Mouse (Mus musculus) intestine, embryonic 16.5 days (tissue): ENCODE data around the gene Kctd11. TPM values are rescaled to one million over a fixed set of nuclear protein-coding genes. Genes with fewer than 3 reads are reported as not detected.

Experiments
- ATAC-seq: fragments of 200-750 bp; cut with Nextera tagmentation; 2 replicates; pipeline ENCODE4 v1.8.0; 2017; ENCODE audit warnings: moderate TSS enrichment, moderate library complexity
- H3K27ac ChIP-seq: fragments of 300-500 bp; sonication (generic); 2 replicates; pipeline ENCODE4 v1.5.1; 2014; ENCODE audit warnings: mild to moderate bottlenecking, low read length
- H3K27me3 ChIP-seq: fragments of 300-500 bp; sonication (generic); replicated peaks from 2 replicates; pipeline ENCODE4 v1.6.1; 2014; ENCODE audit warnings: low read length, control low read depth, mixed read lengths; ENCODE audit not compliant: control insufficient read depth, insufficient read depth
- H3K36me3 ChIP-seq: fragments of 300-500 bp; sonication (generic); 2 replicates; pipeline ENCODE4 v1.6.1; 2014; ENCODE audit warnings: low read length, control low read depth; ENCODE audit not compliant: control insufficient read depth, insufficient read depth
- H3K4me1 ChIP-seq: fragments of 300-500 bp; sonication (generic); 2 replicates; pipeline ENCODE4 v1.6.1; 2014; ENCODE audit warnings: low read length, control low read depth, mixed read lengths; ENCODE audit not compliant: control insufficient read depth, insufficient read depth
- H3K4me2 ChIP-seq: fragments of 300-500 bp; sonication (generic); 2 replicates; pipeline ENCODE4 v1.6.1; 2014; ENCODE audit warnings: low read depth, low read length, control low read depth
- H3K4me3 ChIP-seq: fragments of 300-500 bp; sonication (generic); 2 replicates; pipeline ENCODE4 v1.5.1; 2014; ENCODE audit warnings: mild to moderate bottlenecking, low read length
- H3K9ac ChIP-seq: fragments of 300-500 bp; sonication (generic); 2 replicates; pipeline ENCODE4 v1.6.1; 2014; ENCODE audit warnings: low read depth, low read length
- H3K9me3 ChIP-seq: fragments of 300-500 bp; sonication (generic); 2 replicates; pipeline ENCODE4 v1.6.1; 2016; ENCODE audit warnings: low read length, control low read depth; ENCODE audit not compliant: control insufficient read depth
- WGBS: fragments of 180-500 bp; shearing (Covaris S2); extraction: QIAGEN DNeasy Blood & Tissue Kit; methylation state at CpG from one replicate; pipeline ENCODE4 v1.1.7; 2014; 5-methylcytosine and 5-hydroxymethylcytosine counted together
- polyA plus RNA-seq: library from polyadenylated mRNA; unstranded; fragments of >200 nt; fragmentation: Nextera tagmentation; extraction: Ambion mirVana; gene quantifications from 2 replicates; pipeline ENCODE4 v1.2.1, GENCODE M21; 2015

Gene Kctd11
- polyA plus RNA-seq, 1 experiment from 2014 or later: 5.5 TPM

DNA sequence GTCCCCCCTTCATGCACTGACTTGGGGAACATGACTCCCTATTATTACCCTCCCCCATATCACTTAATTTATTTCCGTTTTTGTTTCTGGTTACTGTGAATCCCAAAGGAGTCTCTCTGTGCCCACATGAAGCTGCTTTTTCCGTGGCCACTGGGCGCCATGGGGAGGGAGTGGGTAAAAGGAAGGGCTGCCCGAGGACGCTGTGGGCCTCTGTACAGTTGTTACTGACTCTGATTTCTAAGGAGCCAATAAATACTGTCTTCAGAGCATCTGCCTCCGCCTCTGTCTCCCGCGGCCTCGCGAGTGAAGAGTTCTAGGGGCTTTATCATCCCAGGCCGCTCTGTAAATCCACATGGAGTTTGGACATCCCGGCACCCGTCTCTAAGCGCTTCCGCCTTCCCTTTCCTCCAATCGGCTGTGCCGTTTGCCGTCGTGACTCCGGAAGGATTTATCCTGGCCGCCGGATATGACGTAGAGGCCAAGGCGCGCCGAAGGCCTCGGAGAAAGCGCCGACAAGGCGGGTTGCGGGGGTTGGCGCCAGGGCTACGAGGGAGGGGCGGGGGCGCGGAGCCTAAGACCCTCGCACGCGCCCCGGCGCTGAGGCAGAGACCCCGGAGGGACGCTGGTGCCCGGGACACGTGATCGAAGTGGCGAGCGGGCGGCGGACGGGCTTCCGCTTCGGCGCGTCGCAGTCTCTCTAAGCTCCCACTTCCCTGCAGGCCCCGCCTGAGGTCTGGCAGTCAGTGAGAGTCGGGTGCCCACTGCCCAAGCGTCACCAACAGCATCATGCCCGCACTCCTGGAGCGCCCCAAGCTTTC is 32.6 kb upstream of the Kctd11 start, which contains the start of gene Gps2:
TSS of gene Gps2 (plus strand) at position 335 of the 818 bp plus-strand sequence.
- H3K4me2 ChIP-seq: peak within 1 kb of the TSS; percentile 94
- H3K9ac ChIP-seq: peak within 1 kb of the TSS; percentile 91
- H3K36me3 ChIP-seq: peaks cover 44% of the 10 kb centered on the region
- H3K9me3 ChIP-seq: no peaks in the 10 kb centered on the region
- H3K4me1 ChIP-seq: peaks cover 24% of the 10 kb centered on the region
- peak within 1 kb of the TSS; percentile 84 for H3K27ac ChIP-seq
- 2% methylated on average over 61 of the region's 61 CpGs for WGBS
- peak within 1 kb of the TSS; percentile 79 for H3K4me3 ChIP-seq
- H3K27me3 ChIP-seq: no peaks in the 10 kb centered on the region
- peak; percentile 88 for ATAC-seq

DNA sequence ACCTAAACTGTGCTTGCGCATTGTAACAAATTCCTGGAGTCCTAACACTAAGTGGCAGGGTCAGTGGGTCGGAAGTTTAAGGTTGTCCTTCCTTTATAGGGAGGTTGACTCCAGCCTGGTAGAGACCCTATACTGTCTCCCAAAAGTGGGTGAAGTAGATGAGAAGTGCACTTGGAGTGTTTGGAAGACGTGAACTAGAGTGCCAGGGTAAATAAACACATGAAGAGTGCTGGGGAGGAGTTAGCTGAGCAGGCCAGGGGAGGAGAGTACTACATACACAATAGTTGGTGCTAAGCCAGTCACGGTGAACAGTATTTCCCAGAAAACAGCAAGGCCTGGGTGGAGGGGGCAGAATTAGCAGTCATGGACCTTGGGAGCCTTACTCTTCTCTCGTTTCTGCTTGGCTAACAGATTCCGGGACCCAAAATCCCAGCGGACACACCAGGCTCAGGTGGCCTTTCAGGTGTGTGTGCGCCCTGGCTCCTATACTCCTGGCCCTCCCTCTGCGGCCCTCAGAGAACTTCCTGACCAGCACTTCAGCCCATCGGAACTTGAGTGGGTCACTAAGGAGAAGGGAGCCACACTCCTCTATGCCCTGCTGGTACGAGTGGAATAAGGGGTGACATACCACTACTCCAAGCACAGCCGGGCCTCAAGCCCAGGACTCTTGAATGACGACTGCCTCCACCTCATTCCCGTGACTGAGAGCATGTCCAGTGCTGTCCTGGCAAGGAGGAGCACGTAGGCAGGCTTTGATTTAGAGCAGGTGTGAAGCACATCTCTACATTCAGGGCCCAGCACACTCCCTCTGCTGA is 31.7 kb upstream of the Kctd11 start:
- ATAC-seq: no peak
- Histone ChIP-seq H3K4me3 (peak overlapping the region; percentile 79), H3K9me3 (no peaks in the 10 kb centered on the region), H3K36me3 (peaks cover 51% of the 10 kb centered on the region), H3K4me2 (peak overlapping the region; percentile 94), H3K9ac (peak overlapping the region; percentile 91), H3K4me1 (peaks cover 22% of the 10 kb centered on the region), H3K27ac (no peak overlapping the region), H3K27me3 (no peaks in the 10 kb centered on the region)
- WGBS: 73% methylated on average over 15 of the region's 15 CpGs

DNA sequence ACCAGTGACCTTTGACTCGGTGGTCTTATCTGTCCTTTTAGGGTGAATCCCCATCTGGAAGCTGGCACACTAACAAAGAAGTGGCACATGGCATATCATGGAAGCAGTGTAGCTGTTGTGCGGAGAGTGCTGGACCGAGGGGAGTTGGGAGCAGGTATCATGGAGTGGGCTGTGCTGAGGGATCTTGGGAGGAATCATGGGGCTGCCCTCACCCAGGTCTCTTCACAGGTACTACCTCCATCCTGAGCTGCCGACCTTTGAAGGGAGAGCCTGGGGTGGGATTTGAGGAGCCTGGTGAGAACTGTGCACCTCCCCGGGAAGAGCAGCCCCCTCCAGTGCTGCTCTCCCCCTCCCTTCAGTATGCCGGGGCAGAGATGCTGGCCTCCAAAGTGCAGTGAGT is 30.5 kb upstream of the Kctd11 start:
- Histone ChIP-seq H3K36me3 (peaks cover 55% of the 10 kb centered on the region), H3K27me3 (no peaks in the 10 kb centered on the region), H3K4me1 (peaks cover 18% of the 10 kb centered on the region), H3K27ac (no peak overlapping the region), H3K9ac (no peak overlapping the region), H3K9me3 (no peaks in the 10 kb centered on the region), H3K4me2 (no peak overlapping the region), H3K4me3 (no peak overlapping the region)
- ATAC-seq: no peak
- 89% methylated on average over 6 of the region's 6 CpGs for WGBS

DNA sequence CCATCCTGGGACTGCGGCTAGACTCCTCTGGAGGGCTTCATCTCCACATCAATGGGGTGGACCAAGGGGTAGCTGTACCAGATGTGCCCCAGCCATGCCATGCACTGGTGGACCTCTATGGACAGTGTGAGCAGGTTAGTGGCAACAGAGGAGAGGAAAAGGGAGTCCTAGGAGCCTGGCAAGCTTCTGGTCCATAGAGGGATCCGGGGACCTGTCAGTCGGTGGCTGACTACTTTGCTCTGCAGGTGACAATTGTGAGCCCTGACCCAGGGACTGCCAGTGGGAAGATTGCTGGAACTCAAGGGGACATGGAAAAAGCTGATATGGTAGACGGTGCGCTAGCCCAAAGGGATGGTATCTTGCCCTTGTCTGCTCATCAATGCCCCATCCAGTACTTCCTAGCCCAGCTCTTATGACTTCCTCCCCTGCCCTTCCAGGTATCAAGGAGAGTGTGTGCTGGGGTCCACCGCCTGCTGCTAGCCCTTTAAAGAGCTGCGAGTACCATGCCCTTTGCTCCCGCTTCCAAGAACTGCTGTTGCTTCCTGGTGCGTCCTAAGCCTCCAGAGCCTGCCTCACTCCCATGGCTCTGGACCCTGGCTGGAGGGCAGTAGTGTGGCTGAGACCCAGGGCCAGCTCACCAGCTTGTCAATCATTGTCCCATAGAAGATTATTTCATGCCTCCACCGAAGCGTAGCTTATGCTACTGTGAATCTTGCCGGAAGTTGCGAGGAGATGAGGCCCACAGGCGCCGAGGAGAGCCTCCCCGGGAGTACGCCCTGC is 29.8 kb upstream of the Kctd11 start:
- H3K27ac ChIP-seq: no peak overlapping the region
- no peaks in the 10 kb centered on the region for H3K9me3 ChIP-seq
- no peak overlapping the region for H3K4me2 ChIP-seq
- no peak overlapping the region for H3K4me3 ChIP-seq
- H3K9ac ChIP-seq: no peak overlapping the region
- peaks cover 16% of the 10 kb centered on the region for H3K4me1 ChIP-seq
- 90% methylated on average over 17 of the region's 17 CpGs for WGBS
- peaks cover 56% of the 10 kb centered on the region for H3K36me3 ChIP-seq
- no peak for ATAC-seq
- H3K27me3 ChIP-seq: no peaks in the 10 kb centered on the region

DNA sequence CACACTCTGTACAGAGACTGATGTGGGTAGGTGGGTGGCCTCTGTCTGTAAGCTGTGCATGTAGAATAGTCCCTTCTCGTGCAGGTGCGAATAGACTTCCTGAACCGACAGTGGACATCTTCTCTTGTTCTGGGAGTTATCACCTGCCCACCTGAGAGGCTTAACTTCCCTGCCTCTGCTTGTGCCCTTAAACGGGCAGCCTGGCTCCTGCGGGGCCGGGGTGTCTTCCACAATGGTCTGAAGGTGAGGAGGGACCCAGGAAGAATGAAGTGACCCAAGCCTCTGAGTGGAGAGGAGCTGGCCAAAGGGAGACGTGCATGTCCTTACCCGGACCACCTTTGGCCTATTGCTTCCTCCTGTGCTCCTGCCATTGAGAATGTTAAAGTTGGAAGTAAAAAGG is 29.0 kb upstream of the Kctd11 start:
- Histone ChIP-seq H3K27ac (no peak overlapping the region), H3K4me3 (no peak overlapping the region), H3K9me3 (no peaks in the 10 kb centered on the region), H3K27me3 (no peaks in the 10 kb centered on the region), H3K36me3 (peaks cover 59% of the 10 kb centered on the region), H3K4me1 (peaks cover 12% of the 10 kb centered on the region; the same call in 1 of the 2 replicates), H3K9ac (no peak overlapping the region), H3K4me2 (no peak overlapping the region)
- no peak for ATAC-seq
- 94% methylated on average over 8 of the region's 8 CpGs for WGBS

DNA sequence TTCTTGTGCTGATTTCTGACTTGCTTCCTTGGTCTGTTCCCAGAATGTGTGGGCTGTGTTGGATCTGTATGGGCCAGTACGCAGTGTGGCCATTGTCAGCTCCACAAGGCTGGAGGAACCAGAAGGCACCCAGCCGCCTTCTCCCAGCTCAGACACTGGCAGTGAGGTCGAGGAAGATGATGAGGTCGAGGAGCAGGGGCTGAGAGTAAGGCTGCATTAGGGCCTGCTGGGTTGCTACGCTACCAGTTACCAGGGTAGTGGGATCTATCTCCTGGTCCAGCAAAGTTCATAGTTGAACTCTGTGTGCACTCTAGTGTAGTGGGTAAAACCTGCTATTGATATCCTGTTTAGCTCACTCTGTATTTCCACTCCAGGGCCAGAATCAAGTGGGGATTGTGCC is 28.0 kb upstream of the Kctd11 start:
- Histone ChIP-seq H3K27ac (no peak overlapping the region), H3K4me1 (peaks cover 5% of the 10 kb centered on the region; the same call in 1 of the 2 replicates), H3K36me3 (peaks cover 64% of the 10 kb centered on the region), H3K4me2 (no peak overlapping the region), H3K9ac (no peak overlapping the region), H3K4me3 (no peak overlapping the region), H3K27me3 (no peaks in the 10 kb centered on the region), H3K9me3 (no peaks in the 10 kb centered on the region)
- WGBS: 87% methylated on average over 5 of the region's 5 CpGs
- ATAC-seq: no peak

DNA sequence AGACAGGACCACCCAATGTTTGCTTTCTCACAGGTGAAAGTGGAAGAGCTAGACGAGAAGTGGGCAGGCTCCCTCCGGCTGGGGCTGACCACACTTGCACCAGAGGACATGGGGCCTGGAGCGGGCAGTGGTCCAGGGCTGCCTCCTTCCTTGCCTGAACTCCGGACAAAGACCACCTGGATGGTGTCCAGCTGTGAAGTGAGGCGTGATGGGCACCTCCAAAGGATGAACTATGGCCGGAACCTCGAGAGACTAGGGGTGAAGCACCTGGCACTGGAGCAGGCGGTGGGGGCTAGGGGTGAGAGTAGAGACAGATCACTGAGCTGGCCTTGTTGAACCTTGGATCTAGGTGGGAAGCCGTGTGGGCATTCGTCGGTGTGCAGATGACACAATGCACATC is 27.4 kb upstream of the Kctd11 start:
- no peak overlapping the region for H3K27ac ChIP-seq
- no peak overlapping the region for H3K4me3 ChIP-seq
- no peaks in the 10 kb centered on the region for H3K9me3 ChIP-seq
- no peak overlapping the region for H3K9ac ChIP-seq
- 93% methylated on average over 11 of the region's 11 CpGs for WGBS
- H3K27me3 ChIP-seq: no peaks in the 10 kb centered on the region
- peaks cover 69% of the 10 kb centered on the region for H3K36me3 ChIP-seq
- no peak for ATAC-seq
- no peak overlapping the region for H3K4me2 ChIP-seq
- peaks cover 5% of the 10 kb centered on the region; the same call in 1 of the 2 replicates for H3K4me1 ChIP-seq

DNA sequence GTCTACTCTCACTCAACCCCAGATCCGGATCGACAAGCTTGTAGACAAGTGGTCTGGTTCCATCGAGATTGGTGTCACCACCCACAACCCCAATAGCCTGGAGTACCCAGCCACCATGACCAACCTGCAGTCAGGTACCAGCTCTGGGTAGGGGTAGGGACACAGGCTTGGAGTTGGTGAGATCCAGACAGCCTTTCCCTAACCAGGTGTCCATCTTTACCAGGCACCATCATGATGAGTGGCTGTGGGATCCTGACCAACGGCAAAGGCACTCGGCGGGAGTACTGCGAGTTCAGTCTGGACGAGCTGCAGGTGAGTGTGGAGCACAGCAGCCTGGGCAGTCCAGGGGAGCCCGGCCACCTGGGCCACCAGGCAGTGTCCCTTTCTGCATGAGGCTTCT is 23.1 kb upstream of the Kctd11 start:
- no peak overlapping the region for H3K9ac ChIP-seq
- no peak for ATAC-seq
- 97% methylated on average over 9 of the region's 9 CpGs for WGBS
- H3K4me1 ChIP-seq: peaks cover 11% of the 10 kb centered on the region; the same call in 1 of the 2 replicates
- no peak overlapping the region for H3K4me3 ChIP-seq
- H3K27ac ChIP-seq: no peak overlapping the region
- H3K9me3 ChIP-seq: no peaks in the 10 kb centered on the region
- H3K4me2 ChIP-seq: no peak overlapping the region
- H3K27me3 ChIP-seq: no peaks in the 10 kb centered on the region
- H3K36me3 ChIP-seq: peaks cover 41% of the 10 kb centered on the region

DNA sequence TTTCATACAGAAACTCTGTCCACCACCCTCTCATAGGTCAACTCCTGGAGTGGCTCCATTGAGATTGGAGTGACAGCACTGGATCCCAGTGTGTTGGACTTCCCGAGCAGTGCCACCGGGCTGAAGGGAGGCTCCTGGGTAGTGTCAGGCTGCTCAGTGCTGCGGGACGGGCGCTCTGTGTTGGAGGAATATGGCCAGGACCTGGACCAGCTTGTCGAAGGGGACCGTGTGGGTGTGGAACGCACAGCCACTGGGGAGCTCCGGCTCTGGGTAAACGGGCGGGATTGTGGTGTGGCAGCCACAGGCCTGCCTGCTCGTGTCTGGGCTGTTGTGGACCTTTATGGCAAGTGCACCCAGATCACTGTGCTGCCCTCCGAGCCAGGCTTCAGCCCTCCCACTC is 21.8 kb upstream of the Kctd11 start:
- no peaks in the 10 kb centered on the region for H3K9me3 ChIP-seq
- WGBS: 81% methylated on average over 13 of the region's 13 CpGs
- H3K36me3 ChIP-seq: peaks cover 31% of the 10 kb centered on the region
- peak overlapping the region; percentile 96; the same call in 1 of the 2 replicates for H3K9ac ChIP-seq
- no peaks in the 10 kb centered on the region for H3K27me3 ChIP-seq
- no peak for ATAC-seq
- H3K4me1 ChIP-seq: peaks cover 11% of the 10 kb centered on the region; the same call in 1 of the 2 replicates
- peak overlapping the region; percentile 96 for H3K4me2 ChIP-seq
- H3K27ac ChIP-seq: no peak overlapping the region
- H3K4me3 ChIP-seq: peak overlapping the region; percentile 82
